Mouse (Mus musculus) left cerebral cortex, postnatal 36 days (tissue): ENCODE results near the gene Nr4a1. TPM values are rescaled to one million over a fixed set of nuclear protein-coding genes. Genes with fewer than 3 reads are reported as not detected.

Experiments used
- DNase-seq, 2 experiments: peaks; one replicate each; pipeline ENCODE4 v3.0.0; 2021 to 2022; ENCODE audit warnings: low spot score in 2 of 2, mixed read lengths in 1 of 2
- intact Hi-C: fragments of 180-260 bp; cut with DNase I; formaldehyde crosslinking; loops from one replicate; pipeline ENCODE4 v1.15.1; 2025
- total RNA-seq, 2 experiments: library from RNA; stranded (reverse); gene quantifications; 2 replicates each; pipeline ENCODE4 v1.2.3; 2021

Gene Nr4a1
- total RNA-seq, 2 experiments from 2014 or later = 60.5 to 156 TPM

DNA sequence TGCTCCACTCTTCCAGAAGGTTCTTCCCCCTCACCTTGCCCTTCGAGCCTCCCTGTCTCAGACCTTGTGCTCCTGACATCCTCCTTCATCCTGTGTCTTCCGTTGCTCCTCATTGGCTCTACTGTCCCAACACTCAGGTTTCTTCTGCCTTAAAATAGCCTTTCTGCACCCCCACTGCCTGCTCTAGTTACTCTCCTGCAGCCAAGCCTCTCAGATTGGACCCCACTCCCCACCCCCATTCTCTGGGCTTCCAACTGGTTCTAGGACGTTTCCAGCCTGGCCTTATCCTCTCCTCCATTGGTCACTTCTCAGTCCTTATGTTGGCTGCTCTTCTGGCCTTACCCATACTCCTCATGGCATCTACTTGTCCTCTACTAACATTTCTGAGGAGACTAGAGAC is 48.1 kb downstream of the Nr4a1 start:
- DNase-seq = no peak
- intact Hi-C loops = no loop called here

DNA sequence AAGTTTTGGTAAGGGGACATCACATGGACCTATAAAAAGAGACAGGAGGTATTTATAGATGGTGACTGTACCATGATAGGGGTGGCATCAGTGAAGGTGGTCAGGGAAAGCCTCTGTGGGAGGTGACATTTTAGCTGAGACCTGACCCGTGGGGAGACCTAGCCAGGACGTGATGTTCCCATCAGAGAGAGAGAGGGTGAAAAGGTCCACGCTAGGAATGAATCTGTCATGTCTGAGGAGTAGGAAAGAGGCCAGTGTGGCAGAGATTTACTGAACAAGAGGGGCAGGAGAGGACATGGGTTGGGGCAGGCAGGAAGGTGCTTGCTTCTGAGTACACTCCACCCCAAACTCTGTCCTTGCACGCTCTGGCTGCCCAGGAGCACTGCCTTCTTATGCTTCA is 49.8 kb downstream of the Nr4a1 start:
- no peak for DNase-seq
- intact Hi-C loops = no loop called here

DNA sequence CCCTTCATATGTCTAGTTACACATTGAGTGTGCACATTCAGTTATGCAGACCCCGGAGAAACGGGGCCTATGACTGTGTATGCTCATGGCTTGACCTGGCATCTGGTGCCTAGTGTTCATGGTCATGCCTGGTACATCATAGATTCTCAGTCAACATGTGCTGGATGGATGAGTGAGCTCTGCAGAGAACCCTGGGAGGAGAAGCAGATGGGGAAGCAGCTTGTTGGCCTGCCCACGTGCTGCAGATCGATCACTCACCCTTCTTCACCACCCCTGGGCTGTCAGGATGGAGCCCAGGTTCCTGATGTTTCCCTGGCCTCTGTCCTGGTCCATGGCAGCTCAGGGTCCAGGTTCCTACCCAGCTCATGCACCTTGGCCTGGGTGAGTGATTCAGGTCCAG is 52.4 kb downstream of the Nr4a1 start:
- DNase-seq = peak in 1 of 2 experiments; percentile 45
- intact Hi-C loops = no loop called here

DNA sequence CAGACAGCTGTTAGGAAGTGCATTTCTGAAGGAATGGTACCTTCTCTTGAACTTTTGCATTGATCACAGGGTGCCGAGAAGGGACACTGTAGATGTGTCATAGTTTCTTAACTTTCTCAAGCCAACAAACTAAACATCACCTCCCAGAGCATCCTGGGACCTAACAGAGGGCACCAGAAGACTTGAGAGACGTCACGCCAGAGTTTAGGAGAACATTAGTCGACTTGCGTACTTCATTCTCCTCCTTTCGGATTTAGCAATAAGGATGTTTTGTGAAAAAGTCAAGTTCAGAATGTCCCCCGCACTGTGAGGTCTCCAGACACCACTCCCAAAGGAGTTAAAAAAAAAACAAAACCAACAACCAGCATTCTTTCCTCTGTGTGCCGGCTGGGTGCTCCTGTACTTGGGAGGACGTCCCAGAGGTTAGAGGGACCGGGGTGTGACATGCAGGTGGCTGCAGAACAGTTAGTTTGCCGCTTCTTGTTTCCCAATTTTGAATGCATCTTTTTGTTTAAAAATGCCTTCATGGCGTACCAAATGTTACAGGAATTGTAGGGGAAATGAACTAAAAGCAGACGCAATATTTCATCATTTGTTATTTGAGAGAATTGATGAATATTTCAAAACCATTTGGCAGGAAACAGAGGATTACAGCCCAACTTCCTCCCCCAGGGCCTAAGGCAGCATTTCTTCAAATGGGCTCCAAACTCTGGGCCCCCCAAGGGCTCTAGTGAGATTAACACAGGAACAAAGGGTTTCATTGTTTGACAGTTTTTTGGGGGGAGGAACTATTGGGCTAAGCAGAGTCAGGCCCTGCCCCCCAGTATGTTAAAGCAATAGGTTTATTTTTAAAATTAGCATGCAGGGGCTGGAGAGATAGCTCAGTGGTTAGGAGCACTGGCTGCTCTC is 54.6 kb downstream of the Nr4a1 start:
- intact Hi-C loops = no loop called here

DNA sequence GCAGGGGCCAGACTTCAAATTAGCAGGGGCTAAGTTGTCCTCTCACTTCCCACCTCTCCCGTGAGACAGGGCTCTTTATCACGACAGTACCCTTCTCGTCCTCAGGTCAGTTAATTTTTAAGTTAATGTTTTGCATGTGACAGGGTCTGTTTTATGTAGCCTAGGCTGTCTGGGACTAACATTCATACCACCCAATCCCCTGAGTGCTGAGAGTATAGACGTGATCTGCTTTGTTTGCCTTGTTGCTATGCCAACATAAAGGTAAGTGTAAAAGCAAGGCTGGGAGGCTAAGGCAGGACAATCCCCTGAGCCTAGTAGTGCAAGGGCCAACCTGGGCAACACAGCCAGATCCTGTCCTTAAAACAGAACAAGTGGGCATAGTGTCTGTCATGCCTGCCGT is 55.4 kb downstream of the Nr4a1 start:
- no peak for DNase-seq
- intact Hi-C loops = no loop called here

More for the DNA sequence above, 54.6 kb downstream of the Nr4a1 start:
- no peak for DNase-seq

DNA sequence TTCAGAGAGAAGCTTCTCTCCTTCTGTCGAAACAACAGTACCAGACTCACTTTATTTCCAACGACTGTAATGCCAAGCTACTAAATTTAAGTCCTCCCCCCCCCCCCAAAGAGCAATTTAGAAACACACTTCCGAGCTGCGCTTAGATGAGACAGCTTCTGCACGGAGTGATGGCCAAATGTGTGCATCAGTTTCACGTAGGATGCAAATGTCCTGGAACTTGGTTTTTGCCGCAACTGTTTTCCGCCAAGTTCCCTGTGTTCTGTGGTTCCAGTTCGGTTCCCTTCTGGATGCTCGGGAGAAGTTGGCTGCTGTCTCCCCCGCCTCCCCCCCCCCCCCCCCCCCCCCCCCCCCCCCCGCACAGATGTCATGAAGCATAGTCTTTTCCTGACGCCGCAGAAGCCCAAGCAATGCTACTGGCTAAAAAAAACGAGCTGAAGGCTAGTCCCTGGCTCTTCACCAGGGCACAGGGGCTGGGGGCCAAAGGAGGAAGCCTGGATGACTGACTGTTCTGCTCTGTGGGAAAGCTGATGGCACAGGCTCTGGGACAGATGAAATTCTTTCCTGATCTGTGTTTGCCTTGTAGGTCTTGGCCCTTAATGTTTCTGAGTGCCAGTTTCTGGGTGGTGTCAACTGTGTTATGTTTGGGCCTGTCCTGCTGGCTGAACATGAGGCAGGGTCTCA is 57.2 kb downstream of the Nr4a1 start:
- intact Hi-C loops = no loop called here
- peak; percentile 41 to 43 for DNase-seq

DNA sequence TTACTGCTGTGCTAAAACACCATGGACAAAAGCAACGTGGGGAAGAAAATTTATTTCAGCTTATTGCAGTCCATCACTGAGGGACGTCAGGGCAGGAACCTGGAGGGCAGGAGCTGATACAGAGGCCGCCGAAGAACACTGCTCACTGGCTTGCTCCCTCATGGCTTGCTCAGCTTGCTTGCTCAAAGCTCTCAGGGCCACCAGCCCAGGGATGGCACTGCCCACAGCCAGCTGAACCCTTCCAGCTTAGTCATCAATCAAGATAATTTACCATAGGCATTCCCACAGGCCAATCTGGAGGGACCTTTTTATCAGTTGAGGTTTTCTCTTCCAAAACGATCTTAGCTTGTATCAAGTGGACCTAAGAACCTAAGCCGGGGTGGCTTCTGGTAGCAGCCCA is 57.9 kb downstream of the Nr4a1 start:
- no peak for DNase-seq
- intact Hi-C loops = no loop called here

DNA sequence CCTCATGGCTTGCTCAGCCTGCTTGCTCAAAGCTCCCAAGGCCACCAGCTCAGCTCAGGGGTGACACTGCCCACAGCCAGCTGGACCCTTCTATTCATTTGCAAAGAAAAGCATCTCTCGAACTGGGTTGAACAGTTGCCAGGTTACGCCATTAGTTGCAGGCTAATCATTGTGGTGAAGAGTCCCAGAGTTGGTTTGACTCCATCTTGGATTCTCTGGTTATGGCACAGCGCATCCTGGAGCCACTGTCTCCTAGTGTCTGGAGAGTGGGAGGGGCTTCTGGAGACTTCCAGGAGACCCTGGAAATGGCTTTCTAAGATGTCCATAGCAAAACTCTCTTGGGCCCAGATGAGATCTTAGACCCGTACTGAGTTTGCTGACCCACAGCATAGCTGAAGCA is 61.3 kb downstream of the Nr4a1 start:
- no peak for DNase-seq
- intact Hi-C loops = loop anchor here (2.0 to 5.0 kb wide), 2 partner anchors 75 to 93 kb away; partner anchors contain the start of gene Grasp

DNA sequence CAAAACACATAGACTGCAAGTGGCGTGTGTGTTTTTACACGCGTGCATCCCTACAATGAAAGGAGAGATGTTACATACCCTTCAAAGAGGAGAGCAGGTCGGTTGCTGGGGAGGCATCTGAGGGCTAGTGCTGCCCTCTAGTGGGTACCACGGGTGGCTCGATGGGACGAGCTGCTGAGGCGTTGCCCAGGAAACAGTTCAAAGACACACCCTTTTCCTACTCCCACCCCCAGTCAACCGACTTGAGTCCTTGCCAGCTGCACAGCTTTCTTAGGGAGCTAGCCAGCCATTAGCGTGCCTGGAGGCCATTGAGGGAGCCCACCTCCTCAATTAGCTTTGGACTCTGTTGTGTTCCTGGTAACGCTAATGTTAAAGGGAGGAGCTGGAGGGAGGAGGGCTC is 61.8 kb downstream of the Nr4a1 start:
- DNase-seq = peak; percentile 89 to 90
- intact Hi-C loops = loop anchor here (2.0 to 5.0 kb wide), 2 partner anchors 75 to 94 kb away; partner anchors contain the start of gene Grasp

DNA sequence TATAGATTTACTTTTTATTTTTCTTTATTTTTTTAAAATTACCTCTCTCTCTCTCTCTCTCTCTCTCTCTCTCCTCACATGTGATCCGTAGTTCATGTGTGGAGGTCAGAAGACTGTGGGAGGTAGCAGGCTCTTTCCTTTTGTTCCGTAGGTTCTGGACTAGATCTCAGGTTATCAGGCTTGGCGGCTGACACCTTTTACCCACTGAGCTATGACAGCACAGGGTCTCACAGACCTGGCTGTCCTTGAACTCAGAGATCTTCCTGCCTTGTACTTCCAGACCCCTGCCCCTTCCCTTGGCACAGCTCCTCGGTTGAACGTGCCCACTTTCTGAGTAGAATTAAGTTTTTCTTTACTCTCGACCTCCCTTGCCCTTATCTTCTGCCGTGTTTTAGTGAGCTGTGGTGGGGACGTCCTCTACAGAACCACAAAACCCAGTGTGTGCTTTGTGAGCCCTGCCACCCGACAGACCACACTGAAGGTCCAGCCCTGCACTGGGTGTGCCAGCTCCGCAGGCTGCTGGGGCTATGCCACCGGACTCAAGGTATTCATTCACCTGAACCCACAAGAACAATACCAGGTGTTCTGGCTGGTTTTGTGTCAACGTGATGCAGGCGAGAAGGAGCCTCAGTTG is 62.3 kb downstream of the Nr4a1 start:
- no peak for DNase-seq
- intact Hi-C loops = loop anchor here (5.0 kb wide), 1 partner anchor 94 kb away; the partner anchor contains the start of gene Grasp

DNA sequence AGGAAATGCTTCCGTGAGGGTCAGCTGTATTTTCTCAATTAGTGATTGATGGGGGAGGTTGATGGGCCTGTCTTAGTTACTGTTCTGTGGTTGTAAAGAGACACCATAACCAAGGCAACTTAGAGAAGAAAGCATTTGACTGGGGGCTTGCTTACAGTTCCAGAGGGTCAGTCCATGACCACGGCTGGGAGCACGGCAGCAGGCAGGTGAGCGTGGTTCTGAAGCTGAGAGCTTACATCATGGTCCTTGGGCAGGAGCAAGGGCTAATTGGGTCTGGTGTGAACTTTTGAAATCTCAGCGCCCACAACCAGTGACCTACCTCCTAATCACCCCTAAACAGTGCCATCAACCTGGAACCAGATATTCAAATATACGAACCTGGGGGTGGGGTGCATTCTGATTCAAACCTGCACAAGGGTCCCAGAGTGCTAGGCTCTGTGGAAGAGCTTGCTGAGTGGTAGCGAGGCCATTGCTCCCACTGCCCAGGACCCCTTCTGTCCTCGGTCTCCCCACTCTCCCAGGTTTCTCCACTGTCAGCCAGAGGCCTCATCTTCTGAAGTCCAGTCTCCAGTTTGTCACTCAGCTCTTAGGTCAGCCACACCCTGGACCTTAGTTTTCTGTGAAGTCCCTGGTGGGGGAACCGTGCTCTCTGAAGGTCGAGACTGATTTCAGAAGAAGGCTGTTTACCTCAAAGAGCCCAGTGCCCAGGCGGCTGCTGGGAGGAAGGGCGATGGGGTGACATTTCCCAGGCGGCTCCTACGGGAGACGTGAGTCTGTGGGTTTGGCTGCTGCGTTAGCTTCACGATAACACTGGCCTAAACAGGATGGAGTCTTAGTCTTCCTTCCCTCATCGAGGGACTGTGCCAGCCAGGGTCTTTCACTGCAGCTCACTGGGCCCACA is 63.1 kb downstream of the Nr4a1 start:
- intact Hi-C loops = loop anchor here (5.0 kb wide), 1 partner anchor 95 kb away; the partner anchor contains the start of gene Grasp

DNA sequence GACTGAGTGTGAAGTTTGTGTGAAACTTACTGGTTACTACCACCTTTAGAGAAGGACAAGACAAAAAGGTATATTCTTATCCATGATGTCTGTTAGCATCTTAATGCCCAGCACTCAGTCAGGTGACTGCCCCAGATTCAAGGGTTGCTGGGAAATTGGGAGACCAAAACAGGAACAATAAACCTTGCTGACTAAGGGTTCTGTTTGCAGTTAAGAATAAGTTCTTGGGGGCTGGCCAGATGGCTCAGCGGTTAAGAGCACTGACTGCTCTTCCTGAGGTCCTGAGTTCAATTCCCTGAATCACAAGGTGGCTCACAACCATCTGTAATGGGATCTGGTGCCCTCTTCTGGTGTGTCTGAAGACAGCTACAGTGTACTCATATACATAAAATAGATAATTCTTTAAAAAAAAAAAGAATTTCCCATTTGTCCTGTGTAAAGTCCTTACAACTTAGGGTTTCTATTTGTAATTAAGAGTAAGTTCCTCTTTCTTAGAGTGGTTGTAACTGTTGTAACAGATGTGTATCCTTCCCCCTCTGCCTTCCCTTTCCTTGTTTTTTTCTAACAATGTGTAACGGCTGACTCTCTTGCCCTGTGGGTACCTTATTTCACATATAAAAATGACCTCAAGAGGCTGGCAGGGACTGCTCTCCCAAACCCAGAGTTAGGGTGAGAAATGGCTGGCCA is 63.9 kb downstream of the Nr4a1 start:
- intact Hi-C loops = loop anchor here (5.0 kb wide), 1 partner anchor 96 kb away; the partner anchor contains the start of gene Grasp
- no peak for DNase-seq

More for the DNA sequence above, 63.1 kb downstream of the Nr4a1 start:
- no peak for DNase-seq

DNA sequence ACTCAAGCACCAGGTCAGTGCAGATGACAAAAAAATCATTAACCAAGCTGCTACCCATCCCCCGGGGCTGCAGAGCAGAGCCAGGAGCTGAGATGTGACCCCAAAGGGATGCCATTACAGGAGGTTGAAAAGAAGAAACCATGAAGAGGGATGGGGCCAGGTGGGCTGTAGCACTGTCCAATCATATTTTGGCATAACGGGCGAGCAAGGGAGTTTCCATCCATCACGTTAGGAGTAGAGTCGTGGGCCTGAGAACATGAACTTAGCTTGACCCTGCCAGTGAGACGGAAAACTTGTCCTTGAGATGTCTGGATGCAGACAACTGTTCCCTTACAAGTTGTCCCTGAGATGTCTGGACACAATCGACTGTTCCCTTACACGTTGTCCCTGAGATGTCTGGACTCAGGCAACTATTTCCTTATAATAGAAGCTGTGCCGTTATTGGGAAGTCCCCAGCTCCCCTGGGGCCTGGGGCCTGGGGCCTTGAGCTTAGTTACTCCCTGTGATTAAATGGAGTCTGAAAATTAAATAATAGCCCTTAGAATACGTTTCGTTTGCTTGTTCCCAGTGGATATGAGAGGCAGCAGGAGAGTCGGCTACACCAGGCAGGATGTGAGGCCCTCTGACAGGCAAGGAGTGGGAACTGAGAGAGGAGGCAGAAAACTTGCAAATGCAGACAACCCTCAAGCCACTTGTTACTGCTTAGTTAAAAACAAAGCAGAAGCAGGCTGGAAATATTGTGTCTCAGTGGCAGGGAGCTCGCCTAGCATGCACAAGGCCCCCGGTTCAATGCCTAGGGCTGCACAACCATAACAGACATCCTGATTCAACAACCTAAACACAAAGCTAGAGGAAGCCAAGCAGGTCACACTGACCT is 65.1 kb downstream of the Nr4a1 start:
- DNase-seq = no peak
- intact Hi-C loops = loop anchor here (5.0 kb wide), 1 partner anchor 97 kb away; the partner anchor contains the start of gene Grasp

DNA sequence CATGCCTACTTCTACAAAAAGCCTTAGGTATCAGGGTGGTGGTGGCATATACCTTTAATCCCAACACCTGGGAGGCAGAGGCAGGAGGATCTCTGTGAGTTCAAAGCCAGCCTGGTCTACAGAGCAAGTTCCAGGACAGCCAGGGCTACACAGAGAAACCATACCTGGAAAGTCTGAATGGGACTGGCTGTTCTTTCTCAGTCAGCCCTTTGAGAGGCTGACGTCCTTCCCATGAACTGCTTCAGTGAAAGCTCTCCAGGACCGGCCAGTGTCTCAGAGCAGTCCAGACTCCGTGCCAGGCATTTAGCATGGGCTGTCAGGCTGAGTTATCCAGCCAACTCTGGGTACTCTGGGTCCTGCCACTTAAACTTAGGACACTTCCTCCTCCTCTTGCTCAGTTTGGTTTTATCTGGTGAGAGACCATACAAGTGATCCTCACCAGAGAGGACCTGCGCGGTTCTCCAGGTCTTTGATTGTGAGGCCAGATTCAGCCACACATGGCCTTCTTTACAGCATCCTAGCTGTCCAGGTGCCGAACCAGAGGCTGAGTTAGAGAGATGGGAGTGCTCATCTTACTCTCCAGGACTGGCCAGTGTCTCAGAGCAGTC is 66.0 kb downstream of the Nr4a1 start:
- DNase-seq = no peak
- intact Hi-C loops = no loop called here

DNA sequence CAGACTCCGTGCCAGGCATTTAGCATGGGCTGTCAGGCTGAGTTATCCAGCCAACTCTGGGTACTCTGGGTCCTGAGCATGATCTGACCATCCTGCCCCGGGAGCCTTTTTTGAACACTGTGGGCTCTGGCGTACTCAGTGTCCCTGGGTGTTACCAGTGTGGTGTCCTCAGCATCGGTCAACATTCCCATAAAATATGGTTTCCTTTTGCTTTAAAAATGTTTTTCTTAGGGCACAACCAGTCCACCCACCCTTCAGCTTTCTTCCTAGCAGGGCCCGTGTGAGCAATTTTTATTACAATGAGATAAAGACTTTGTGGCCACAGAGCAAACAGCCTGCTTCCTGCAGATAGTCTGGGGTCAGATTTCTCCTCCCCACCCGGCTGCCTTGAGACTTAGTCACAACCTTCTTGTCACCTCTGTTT is 66.6 kb downstream of the Nr4a1 start:
- intact Hi-C loops = no loop called here

DNA sequence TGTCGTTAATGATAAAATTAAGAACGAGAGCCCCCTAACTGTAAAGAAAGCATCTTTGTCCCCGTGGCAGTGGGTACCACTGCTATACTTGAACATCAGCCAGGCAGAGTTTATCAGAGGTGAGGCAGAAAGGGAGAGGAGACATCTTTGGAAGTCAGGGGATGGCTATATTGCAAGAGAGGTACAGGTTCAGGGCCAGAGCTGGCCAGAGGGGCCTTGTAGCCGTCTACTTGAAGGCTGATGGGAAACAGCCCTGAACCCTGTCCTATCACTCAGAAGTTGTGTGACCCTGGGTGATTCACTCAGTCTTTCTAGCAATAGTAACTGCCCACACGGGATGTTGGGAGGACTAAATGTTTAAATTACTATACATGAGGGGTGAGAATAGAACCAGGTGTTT is 67.1 kb downstream of the Nr4a1 start:
- DNase-seq = no peak
- intact Hi-C loops = no loop called here

More for the DNA sequence above, 66.6 kb downstream of the Nr4a1 start:
- DNase-seq = no peak

DNA sequence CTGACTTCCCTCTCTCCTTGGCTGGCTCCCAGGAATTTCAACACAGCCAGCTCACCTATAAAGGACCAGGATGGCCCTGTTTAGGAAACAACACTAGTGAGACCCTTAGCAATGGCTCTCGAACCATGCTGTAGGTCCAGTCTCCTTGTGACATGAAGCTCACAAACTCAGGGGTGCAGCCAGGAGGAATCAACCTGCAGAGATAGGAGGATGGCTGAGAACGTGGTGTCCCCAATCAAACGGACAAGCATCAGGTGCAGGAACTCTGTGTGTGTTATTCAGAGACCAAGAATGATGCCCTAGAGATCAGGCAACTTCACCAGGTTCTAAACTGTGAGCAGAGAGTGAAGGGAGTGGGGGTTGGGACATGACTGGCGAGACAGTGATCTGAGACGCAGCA is 68.0 kb downstream of the Nr4a1 start:
- intact Hi-C loops = no loop called here
- DNase-seq = no peak
